In genomic region chr16:30186201-30186700, GRCm38 (mm10) we compare ENCODE assay signal across 9 mouse cellular contexts.
DNase-seq lines count a peak whose midpoint lies in the region; ATAC-seq lines count a peak whose summit lies in the region.
"Had no signal": no experiment of that assay in that cellular context is flagged by ENCODE, and none has a peak within 500 bp of the region (broad histone marks: within the 10 kb centered on the region; RNA-seq: fewer than 3 reads in every experiment).

No protein-coding gene starts in this region.

- H3K27me3 ChIP-seq in megakaryocyte, embryonic 14.5 days (replicated peaks), result peaks cover 4% of the 10 kb centered on the region
- peaks cover 52% of the 10 kb centered on the region for H3K27me3 ChIP-seq in heart, embryonic 10.5 days (ENCODE audit: insufficient read depth, poor library complexity, severe bottlenecking)
- H3K27me3 ChIP-seq in hindbrain, embryonic 10.5 days (ENCODE audit: insufficient read depth, poor library complexity, severe bottlenecking), result peaks cover 100% of the 10 kb centered on the region
- H3K27me3 ChIP-seq: Patski had no signal

- no peaks in the 10 kb centered on the region for H3K9me3 ChIP-seq in megakaryocyte, embryonic 14.5 days
- H3K9me3 ChIP-seq in heart, embryonic 10.5 days, result no peaks in the 10 kb centered on the region
- H3K9me3 ChIP-seq in hindbrain, embryonic 10.5 days, result no peaks in the 10 kb centered on the region

- H3K36me3 ChIP-seq in megakaryocyte, embryonic 14.5 days (replicated peaks; ENCODE audit: low read length), result no peaks in the 10 kb centered on the region
- no peaks in the 10 kb centered on the region for H3K36me3 ChIP-seq in heart, embryonic 10.5 days
- no peaks in the 10 kb centered on the region for H3K36me3 ChIP-seq in hindbrain, embryonic 10.5 days

- no peak for ATAC-seq in megakaryocyte, adult 5-6 weeks (ENCODE audit: poor library complexity, severe bottlenecking)
- no peak for ATAC-seq in erythroblast, adult 5-6 weeks (replicated peaks; ENCODE audit: low FRiP score, poor library complexity, severe bottlenecking)
- ATAC-seq: Patski had no signal

- 29% methylated on average over 15 of the region's 15 CpGs for WGBS in heart, embryonic 10.5 days
- WGBS in hindbrain, embryonic 10.5 days, result 63% methylated on average over 15 of the region's 15 CpGs

- H3K4me1 ChIP-seq in megakaryocyte, embryonic 14.5 days, result peaks cover 92% of the 10 kb centered on the region
- H3K4me1 ChIP-seq in heart, embryonic 10.5 days, result peaks cover 62% of the 10 kb centered on the region
- H3K4me1 ChIP-seq in hindbrain, embryonic 10.5 days (replicated peaks), result peaks cover 60% of the 10 kb centered on the region

- peak overlapping the region; percentile 91 for H3K4me3 ChIP-seq in megakaryocyte, embryonic 14.5 days (replicated peaks)
- H3K4me3 ChIP-seq in heart, embryonic 10.5 days, result no peak overlapping the region
- no peak overlapping the region for H3K4me3 ChIP-seq in hindbrain, embryonic 10.5 days

- DNase-seq in heart, embryonic 10.5 days (ENCODE audit: low spot score), result no peak
- DNase-seq in kidney, postnatal 14 days, result peak; percentile 75
- DNase-seq in skeletal muscle tissue, adult 2 months (ENCODE audit: low read depth, low spot score), result peak; percentile 64
- DNase-seq in hindbrain, embryonic 10.5 days (ENCODE audit: low spot score), result no peak
- DNase-seq in cerebellum, postnatal 36 days, result no peak

- peak overlapping the region; percentile 88 for H3K27ac ChIP-seq in heart, embryonic 10.5 days
- no peak overlapping the region for H3K27ac ChIP-seq in hindbrain, embryonic 10.5 days

Comparison
In these comparisons a context has a peak if more than half of its experiments do, and no peak if none do; other contexts are left out.
1. DNase-seq: peak in kidney, postnatal 14 days (single experiment) and skeletal muscle tissue, adult 2 months (single experiment); none in heart, embryonic 10.5 days (single experiment), hindbrain, embryonic 10.5 days (single experiment) and cerebellum, postnatal 36 days (0 of 2).